Mouse (Mus musculus) MEL (cell line): ENCODE results near the gene Pde8a. TPM values are rescaled to one million over a fixed set of nuclear protein-coding genes. Genes with fewer than 3 reads are reported as not detected.

ENCODE experiments used
- DNase-seq: peaks from one replicate; pipeline ENCODE4 v3.0.0; 2011; ENCODE audit warnings: low read depth, low spot score
- H3K27ac ChIP-seq: 2 replicates; pipeline ENCODE4 v1.5.1; 2012; ENCODE audit warnings: low read depth, mild to moderate bottlenecking, control low read depth, low read length, moderate library complexity; ENCODE audit not compliant: control insufficient read depth
- H3K27me3 ChIP-seq, 2 experiments: fragments of 150-350 bp in 1 of 2; sonication (generic) in 1 of 2; 2 replicates each; pipeline ENCODE4 v1.6.1; 2012; ENCODE audit warnings: low read length in 2 of 2, mild to moderate bottlenecking in 2 of 2, improper control_type of control experiment in 1 of 2, moderate library complexity in 1 of 2; ENCODE audit not compliant: insufficient read depth in 2 of 2, control insufficient read depth in 1 of 2
- H3K36me3 ChIP-seq, 2 experiments: 2 replicates each; pipeline ENCODE4 v1.6.1; 2012 to 2014; ENCODE audit warnings: low read length in 2 of 2, improper control_type of control experiment in 1 of 2, inconsistent platforms in 1 of 2, mild to moderate bottlenecking in 1 of 2; ENCODE audit not compliant: insufficient read depth in 2 of 2, control insufficient read depth in 1 of 2
- H3K4me1 ChIP-seq, 2 experiments: fragments of 150-350 bp in 1 of 2; sonication (generic) in 1 of 2; 2 replicates each; pipeline ENCODE4 v1.6.1; 2012; ENCODE audit warnings: low read length in 2 of 2, improper control_type of control experiment in 1 of 2, mild to moderate bottlenecking in 1 of 2; ENCODE audit not compliant: insufficient read depth in 2 of 2, control insufficient read depth in 1 of 2
- H3K4me3 ChIP-seq, 2 experiments: fragments of 150-350 bp in 1 of 2; sonication (generic) in 1 of 2; 2 replicates each; pipeline ENCODE4 v1.5.1; 2012; ENCODE audit warnings: low read depth in 2 of 2, low read length in 2 of 2, mild to moderate bottlenecking in 2 of 2, moderate library complexity in 2 of 2, control low read depth in 1 of 2, improper control_type of control experiment in 1 of 2; ENCODE audit not compliant: control insufficient read depth in 1 of 2, insufficient read depth in 1 of 2
- H3K79me2 ChIP-seq: 2 replicates; pipeline ENCODE4 v1.6.1; 2012; ENCODE audit warnings: mild to moderate bottlenecking, low read length, moderate library complexity; ENCODE audit not compliant: control insufficient read depth, poor library complexity, insufficient read depth
- H3K9ac ChIP-seq: 2 replicates; pipeline ENCODE4 v1.6.1; 2012; ENCODE audit warnings: low read depth, mild to moderate bottlenecking, control low read depth, low read length, moderate library complexity; ENCODE audit not compliant: control insufficient read depth, poor library complexity, severe bottlenecking
- H3K9me3 ChIP-seq: fragments of 150-350 bp; sonication (generic); replicated peaks from 2 replicates; pipeline ENCODE4 v1.6.1; 2012; ENCODE audit warnings: mild to moderate bottlenecking, low read length, improper control_type of control experiment, moderate library complexity; ENCODE audit not compliant: insufficient read depth
- CHD2 ChIP-seq: IDR thresholded peaks from 2 replicates; pipeline ENCODE4 v1.6.1; 2011; ENCODE audit warnings: low read length, improper control_type of control experiment
- CTCF ChIP-seq, 3 experiments: IDR thresholded peaks in 2 of 3; conservative IDR thresholded peaks in 1 of 3; 2 replicates each; pipeline ENCODE4 v1.5.1; 2011 to 2012; ENCODE audit warnings: low read length in 3 of 3, low read depth in 2 of 3, mild to moderate bottlenecking in 2 of 3, improper control_type of control experiment in 1 of 3, inconsistent platforms in 1 of 3, mixed read lengths in 1 of 3, moderate library complexity in 1 of 3; ENCODE audit not compliant: control insufficient read depth in 1 of 3, insufficient read depth in 1 of 3, poor library complexity in 1 of 3, severe bottlenecking in 1 of 3
- E2F4 ChIP-seq: IDR thresholded peaks from 2 replicates; pipeline ENCODE4 v1.6.1; 2011; ENCODE audit warnings: low read depth, low read length, improper control_type of control experiment, borderline replicate concordance
- EP300 ChIP-seq, 2 experiments: IDR thresholded peaks; 2 replicates each; pipeline ENCODE4 v1.6.1; 2011; ENCODE audit warnings: improper control_type of control experiment in 2 of 2, low read length in 2 of 2, low read depth in 1 of 2, mild to moderate bottlenecking in 1 of 2
- ETS1 ChIP-seq: IDR thresholded peaks from 2 replicates; pipeline ENCODE4 v1.6.1; 2012; ENCODE audit warnings: low read depth, mild to moderate bottlenecking, inconsistent platforms, low read length, improper control_type of control experiment, moderate library complexity
- GATA1 ChIP-seq: IDR thresholded peaks from 2 replicates; pipeline ENCODE4 v1.6.1; 2011; ENCODE audit warnings: low read depth, low read length, improper control_type of control experiment
- HCFC1 ChIP-seq: IDR thresholded peaks from 2 replicates; pipeline ENCODE4 v1.6.1; 2012; ENCODE audit warnings: low read depth, mild to moderate bottlenecking, inconsistent platforms, low read length, improper control_type of control experiment, moderate library complexity
- MAFK ChIP-seq: IDR thresholded peaks from 2 replicates; pipeline ENCODE4 v1.6.1; 2011; ENCODE audit warnings: low read depth, mild to moderate bottlenecking, low read length, improper control_type of control experiment, borderline replicate concordance
- MAX ChIP-seq: IDR thresholded peaks from 2 replicates; pipeline ENCODE4 v1.6.1; 2011; ENCODE audit warnings: low read length, improper control_type of control experiment
- MAZ ChIP-seq: IDR thresholded peaks from 2 replicates; pipeline ENCODE4 v1.6.1; 2012; ENCODE audit warnings: low read depth, mild to moderate bottlenecking, inconsistent platforms, low read length, improper control_type of control experiment
- MEF2A ChIP-seq: IDR thresholded peaks from 2 replicates; pipeline ENCODE4 v1.6.1; 2014; ENCODE audit warnings: low read depth, mild to moderate bottlenecking, inconsistent platforms, low read length, improper control_type of control experiment; ENCODE audit not compliant: poor library complexity, insufficient replicate concordance, severe bottlenecking; ENCODE audit errors: extremely low read depth
- MXI1 ChIP-seq: IDR thresholded peaks from 2 replicates; pipeline ENCODE4 v1.6.1; 2011; ENCODE audit warnings: mild to moderate bottlenecking, low read depth, low read length, improper control_type of control experiment
- MYB ChIP-seq: IDR thresholded peaks from 2 replicates; pipeline ENCODE4 v1.6.1; 2011; ENCODE audit warnings: mild to moderate bottlenecking, low read depth, low read length, improper control_type of control experiment
- MYC ChIP-seq: IDR thresholded peaks from 2 replicates; pipeline ENCODE4 v1.6.1; 2011; ENCODE audit warnings: low read depth, mild to moderate bottlenecking, low read length, improper control_type of control experiment, moderate library complexity
- NELFE ChIP-seq: IDR thresholded peaks from 2 replicates; pipeline ENCODE4 v1.6.1; 2011; ENCODE audit warnings: low read depth, low read length, improper control_type of control experiment
- NRF1 ChIP-seq: IDR thresholded peaks from 2 replicates; pipeline ENCODE4 v1.6.1; 2014; ENCODE audit warnings: low read depth, mild to moderate bottlenecking, inconsistent platforms, low read length, improper control_type of control experiment, moderate library complexity; ENCODE audit not compliant: poor library complexity, insufficient read depth, severe bottlenecking
- POLR2A ChIP-seq, 2 experiments: IDR thresholded peaks; 2 replicates each; pipeline ENCODE4 v1.6.1; 2011 to 2012; ENCODE audit warnings: low read length in 2 of 2, mild to moderate bottlenecking in 2 of 2, control low read depth in 1 of 2, improper control_type of control experiment in 1 of 2, low read depth in 1 of 2, moderate library complexity in 1 of 2; ENCODE audit not compliant: control insufficient read depth in 1 of 2, insufficient read depth in 1 of 2, poor library complexity in 1 of 2
- POLR2AphosphoS2 ChIP-seq: IDR thresholded peaks from 2 replicates; pipeline ENCODE4 v1.6.1; 2011; ENCODE audit warnings: low read length, improper control_type of control experiment
- POLR2AphosphoS5 ChIP-seq: IDR thresholded peaks from 2 replicates; pipeline ENCODE4 v1.6.1; 2012; ENCODE audit warnings: low read depth, borderline replicate concordance, mild to moderate bottlenecking, inconsistent platforms, low read length, moderate library complexity, mixed read lengths
- RAD21 ChIP-seq: IDR thresholded peaks from 2 replicates; pipeline ENCODE4 v1.6.1; 2011; ENCODE audit warnings: mild to moderate bottlenecking, low read depth, low read length, improper control_type of control experiment
- RCOR1 ChIP-seq: IDR thresholded peaks from 2 replicates; pipeline ENCODE4 v1.6.1; 2012; ENCODE audit warnings: low read depth, mild to moderate bottlenecking, inconsistent platforms, low read length, improper control_type of control experiment
- SIN3A ChIP-seq: IDR thresholded peaks from 2 replicates; pipeline ENCODE4 v1.6.1; 2012; ENCODE audit warnings: low read length, improper control_type of control experiment, inconsistent platforms
- SMC3 ChIP-seq: IDR thresholded peaks from 2 replicates; pipeline ENCODE4 v1.6.1; 2011; ENCODE audit warnings: low read depth, low read length, improper control_type of control experiment
- TBP ChIP-seq: IDR thresholded peaks from 2 replicates; pipeline ENCODE4 v1.8.0; 2011; ENCODE audit warnings: low read depth, low read length, improper control_type of control experiment
- TCF12 ChIP-seq: IDR thresholded peaks from 2 replicates; pipeline ENCODE4 v1.6.1; 2014; ENCODE audit warnings: low read depth, mild to moderate bottlenecking, inconsistent platforms, low read length, improper control_type of control experiment, moderate library complexity
- UBTF ChIP-seq: IDR thresholded peaks from 2 replicates; pipeline ENCODE4 v1.6.1; 2012; ENCODE audit warnings: low read depth, mild to moderate bottlenecking, inconsistent platforms, low read length, improper control_type of control experiment, moderate library complexity, borderline replicate concordance; ENCODE audit not compliant: insufficient read depth
- USF1 ChIP-seq: IDR thresholded peaks from 2 replicates; pipeline ENCODE4 v1.6.1; 2014; ENCODE audit warnings: low read depth, mild to moderate bottlenecking, inconsistent platforms, low read length, improper control_type of control experiment, moderate library complexity
- USF2 ChIP-seq, 2 experiments: IDR thresholded peaks; 2 replicates each; pipeline ENCODE4 v1.6.1; 2011 to 2012; ENCODE audit warnings: improper control_type of control experiment in 2 of 2, low read length in 2 of 2, borderline replicate concordance in 1 of 2, inconsistent platforms in 1 of 2, low read depth in 1 of 2, mild to moderate bottlenecking in 1 of 2; ENCODE audit not compliant: insufficient read depth in 1 of 2
- ZMIZ1 ChIP-seq: IDR thresholded peaks from 2 replicates; pipeline ENCODE4 v1.6.1; 2012; ENCODE audit warnings: low read depth, mild to moderate bottlenecking, inconsistent platforms, low read length, improper control_type of control experiment, moderate library complexity
- ZNF384 ChIP-seq: IDR thresholded peaks from 2 replicates; pipeline ENCODE4 v1.6.1; 2012; ENCODE audit warnings: low read depth, mild to moderate bottlenecking, inconsistent platforms, low read length, improper control_type of control experiment
- polyA plus RNA-seq, 2 experiments: library from polyadenylated mRNA; stranded (reverse) in 1 of 2; unstranded in 1 of 2; fragments of >175 nt in 1 of 2; fragments of >200 nt in 1 of 2; gene quantifications; 2 replicates each; pipeline versions ENCODE4 v1.2.1 to v1.2.4; 2012; ENCODE audit warnings: low replicate concordance in 2 of 2, low read depth in 1 of 2; ENCODE audit not compliant: insufficient read length in 2 of 2, insufficient read depth in 1 of 2, missing spikeins in 1 of 2
- total RNA-seq: library from RNA; depleted of rRNA; stranded (reverse); fragments of 300-350 nt; gene quantifications from 2 replicates; pipeline ENCODE4 v1.2.3, GENCODE M21; 2012

The Pde8a gene
- total and polyA plus RNA-seq, 3 experiments = 0.11 TPM; not detected in 2

DNA sequence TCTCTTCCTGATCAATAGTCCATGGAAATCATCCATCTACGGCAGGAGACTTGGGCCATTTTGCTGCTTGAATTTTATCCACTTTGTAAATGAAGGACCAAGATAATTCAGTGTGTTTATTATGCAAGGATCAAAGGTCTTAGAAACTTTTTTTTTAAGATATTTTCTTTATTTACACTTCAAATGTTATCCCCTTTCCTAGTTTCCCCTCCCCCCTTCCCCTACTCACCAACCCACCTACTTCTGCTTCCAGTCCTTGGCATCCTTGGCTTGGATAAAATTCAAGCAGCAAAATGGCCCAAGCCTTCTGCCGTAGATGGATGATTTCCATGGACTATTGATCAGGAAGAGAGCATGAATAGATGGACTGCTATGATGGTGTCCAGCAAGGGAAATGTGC lies 38.1 kb downstream of the Pde8a start:
- H3K4me3 ChIP-seq = no peak overlapping the region
- no peak overlapping the region for H3K9ac ChIP-seq
- no peak overlapping the region for H3K27ac ChIP-seq
- TF ChIP-seq POLR2A (IDR thresholded peaks at IDR 0.05; ENCODE audit: control insufficient read depth in 1 of 2, insufficient read depth in 1 of 2, low read depth in 1 of 2, low read length in 2 of 2, poor library complexity in 1 of 2) = no peak
- no peak for TF ChIP-seq SMC3
- TF ChIP-seq MEF2A = no peak
- TF ChIP-seq E2F4 = no peak
- no peak for TF ChIP-seq NELFE
- no peak for TF ChIP-seq MYC
- no peak for TF ChIP-seq NRF1
- no peak for TF ChIP-seq POLR2AphosphoS5
- no peak for TF ChIP-seq POLR2AphosphoS2
- no peak for TF ChIP-seq TBP
- no peak for TF ChIP-seq SIN3A
- no peak for TF ChIP-seq UBTF
- no peak for TF ChIP-seq TCF12
- no peak for TF ChIP-seq MAZ
- TF ChIP-seq ZMIZ1 = no peak
- TF ChIP-seq EP300 (IDR thresholded peaks at IDR 0.05; ENCODE audit: low read depth in 1 of 2, low read length in 2 of 2) = no peak
- no peak for TF ChIP-seq MYB
- no peak for TF ChIP-seq CHD2
- TF ChIP-seq MAFK = no peak
- H3K4me1 ChIP-seq = no peaks in the 10 kb centered on the region
- no peak for DNase-seq
- H3K79me2 ChIP-seq = no peaks in the 10 kb centered on the region
- H3K27me3 ChIP-seq = peaks cover 0 to 4% of the 10 kb centered on the region in 2 experiments; a peak in 2 of 4 replicates
- H3K9me3 ChIP-seq = no peaks in the 10 kb centered on the region
- no peaks in the 10 kb centered on the region for H3K36me3 ChIP-seq

GRCm38 (mm10) chr7:81253317-81253716 lies 39.9 kb downstream of the Pde8a start:
- peaks cover 0 to 4% of the 10 kb centered on the region in 2 experiments; a peak in 1 of 4 replicates for H3K27me3 ChIP-seq
- no peak overlapping the region for H3K27ac ChIP-seq
- no peaks in the 10 kb centered on the region for H3K79me2 ChIP-seq
- DNase-seq = no peak
- no peak for TF ChIP-seq RCOR1
- TF ChIP-seq MYC = no peak
- no peak for TF ChIP-seq GATA1
- TF ChIP-seq MXI1 = no peak
- TF ChIP-seq USF1 = no peak
- no peak for TF ChIP-seq POLR2AphosphoS5
- TF ChIP-seq MAX = no peak
- TF ChIP-seq ZNF384 = no peak
- no peak for TF ChIP-seq ETS1
- TF ChIP-seq USF2 (IDR thresholded peaks at IDR 0.05; ENCODE audit: borderline replicate concordance in 1 of 2, insufficient read depth in 1 of 2, low read depth in 1 of 2, low read length in 2 of 2) = no peak
- no peak for TF ChIP-seq E2F4
- TF ChIP-seq SIN3A = no peak
- no peak for TF ChIP-seq SMC3
- no peak for TF ChIP-seq HCFC1
- TF ChIP-seq CTCF (IDR thresholded peaks at IDR 0.05 in 2 of 3, conservative IDR thresholded peaks at IDR 0.05 in 1 of 3; ENCODE audit: control insufficient read depth in 1 of 3, insufficient read depth in 1 of 3, low read depth in 2 of 3, low read length in 3 of 3, poor library complexity in 1 of 3, severe bottlenecking in 1 of 3) = no peak
- TF ChIP-seq MYB = no peak
- TF ChIP-seq RAD21 = no peak
- no peak for TF ChIP-seq MEF2A
- TF ChIP-seq, all 39 proteins: peak for 0
- no peaks in the 10 kb centered on the region for H3K4me1 ChIP-seq
- no peak overlapping the region for H3K9ac ChIP-seq
- no peaks in the 10 kb centered on the region for H3K36me3 ChIP-seq
- H3K4me3 ChIP-seq = no peak overlapping the region
- H3K9me3 ChIP-seq = no peaks in the 10 kb centered on the region
